Mouse (Mus musculus) activated CD4-positive, CD25-positive, alpha-beta regulatory T cell, adult 4 months (primary cell): ENCODE measurements around the gene Unc5c. TPM values are rescaled to one million over a fixed set of nuclear protein-coding genes. Genes with fewer than 3 reads are reported as not detected.

Experiments
- ATAC-seq: one replicate; pipeline ENCODE4 v1.8.0; 2017
- polyA plus RNA-seq, 2 experiments: library from polyadenylated mRNA; unstranded; fragments of 100-300 nt; shearing (Covaris generic); gene quantifications; one replicate each; pipeline ENCODE4 v1.2.1; 2017

Gene Unc5c
- polyA plus RNA-seq, 2 experiments from 2014 or later = not detected

GRCm38 (mm10) chr3:141819331-141819941 is 354.4 kb downstream of the Unc5c start:
- no peak for ATAC-seq

GRCm38 (mm10) chr3:141828301-141828700 is 363.3 kb downstream of the Unc5c start:
- no peak for ATAC-seq

GRCm38 (mm10) chr3:141831135-141831534 is 366.1 kb downstream of the Unc5c start:
- no peak for ATAC-seq

GRCm38 (mm10) chr3:141838864-141839263 is 373.8 kb downstream of the Unc5c start:
- no peak for ATAC-seq

GRCm38 (mm10) chr3:141849206-141849605 is 384.2 kb downstream of the Unc5c start:
- no peak for ATAC-seq

DNA sequence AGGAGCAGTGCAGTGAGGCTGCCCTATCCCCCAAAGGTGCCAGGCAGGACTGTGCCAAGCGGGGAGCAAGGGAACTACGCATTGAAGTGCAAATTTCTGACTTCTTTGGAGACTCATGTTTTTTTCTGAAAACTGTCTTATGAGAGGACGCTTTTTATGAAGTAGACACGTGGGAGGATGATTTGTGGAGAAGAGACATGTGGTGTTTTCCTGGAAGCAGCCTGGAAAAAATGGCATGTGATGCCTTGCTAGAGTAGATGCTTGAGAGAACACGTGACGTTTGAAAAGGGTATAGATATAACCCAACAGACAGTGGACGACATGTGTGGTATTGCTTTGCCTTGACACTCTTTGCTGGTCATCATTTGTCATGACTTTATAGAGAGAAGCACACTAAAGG is 385.1 kb downstream of the Unc5c start:
- no peak for ATAC-seq

DNA sequence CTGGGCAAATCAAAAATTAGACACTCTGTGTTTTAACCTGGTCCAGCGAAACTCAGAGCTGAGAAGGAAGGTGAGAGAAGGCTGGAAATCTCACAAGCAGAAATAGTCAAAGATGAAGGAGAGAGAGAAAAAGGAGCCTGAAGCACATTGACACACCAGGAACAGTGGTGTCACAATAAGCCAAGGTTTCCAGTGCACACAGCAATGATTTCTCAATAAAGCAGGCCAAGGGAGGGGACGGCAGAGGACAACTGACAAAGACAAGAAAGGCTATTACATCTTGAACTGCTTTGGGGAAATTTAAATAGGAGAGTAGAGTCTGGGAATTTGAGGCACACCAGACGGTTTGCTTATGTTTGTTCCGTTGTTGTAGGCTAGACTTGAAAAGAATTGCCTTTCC is 389.3 kb downstream of the Unc5c start:
- ATAC-seq = no peak

GRCm38 (mm10) chr3:141857123-141857522 is 392.1 kb downstream of the Unc5c start:
- ATAC-seq = no peak

DNA sequence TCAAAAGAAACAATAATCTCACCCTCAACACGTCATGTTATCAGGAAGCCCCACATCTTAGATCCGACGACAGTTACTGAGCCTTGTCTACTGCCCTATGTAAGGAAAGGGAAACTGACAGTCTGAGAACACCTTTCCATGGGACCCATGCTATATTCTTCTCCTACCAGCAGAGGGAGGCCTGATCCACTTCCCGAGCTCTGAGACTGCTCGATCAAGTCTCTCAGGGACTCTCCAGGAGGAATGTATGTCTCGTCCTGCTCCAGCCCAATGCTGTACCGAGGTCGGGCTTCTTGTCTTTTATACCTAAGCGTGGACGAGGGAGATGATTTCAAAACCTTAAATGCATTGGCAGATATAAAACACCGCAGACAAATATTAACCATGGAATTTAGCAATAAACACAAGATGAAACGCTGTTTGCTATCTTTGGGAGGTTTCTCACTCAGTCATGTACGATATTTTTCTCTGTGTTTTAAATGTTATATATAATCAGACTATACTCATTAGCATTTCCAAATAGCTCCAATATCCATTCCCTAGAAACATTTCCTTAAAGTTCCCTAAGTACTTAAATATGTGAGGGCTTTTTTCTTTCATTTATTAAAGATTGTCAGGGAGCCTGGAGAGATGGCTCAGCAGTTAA is 397.9 kb downstream of the Unc5c start:
- peak; percentile 61 for ATAC-seq

GRCm38 (mm10) chr3:141871805-141872204 is 406.8 kb downstream of the Unc5c start:
- ATAC-seq = no peak

- ATAC-seq = no peak
Observed at GRCm38 (mm10) chr3:141872337-141873042, 407.5 kb downstream of the Unc5c start.

DNA sequence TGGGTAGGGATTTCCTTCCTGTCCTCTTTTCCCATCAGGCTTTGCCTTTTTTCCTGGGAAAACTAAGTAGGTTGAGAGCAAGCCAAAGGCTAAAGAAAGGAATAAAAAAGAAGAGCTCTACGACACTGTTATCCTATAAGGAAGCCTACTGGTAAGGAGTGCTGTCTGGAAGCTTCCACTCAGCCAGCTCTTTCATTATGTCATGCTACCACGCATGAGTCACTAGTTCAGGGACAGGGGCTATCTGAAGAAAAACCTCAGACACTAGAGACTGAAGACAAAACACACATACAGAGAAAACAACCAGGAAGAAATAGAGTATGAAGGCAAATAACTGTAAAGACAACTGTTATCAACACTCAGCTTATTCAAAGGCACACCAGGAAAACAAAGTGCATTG is 417.5 kb downstream of the Unc5c start:
- no peak for ATAC-seq

- ATAC-seq = no peak
Observed at GRCm38 (mm10) chr3:141884190-141884589, 419.2 kb downstream of the Unc5c start.
